Mouse (Mus musculus): ENCODE data around the gene Baiap2.

Gene Baiap2

DNA sequence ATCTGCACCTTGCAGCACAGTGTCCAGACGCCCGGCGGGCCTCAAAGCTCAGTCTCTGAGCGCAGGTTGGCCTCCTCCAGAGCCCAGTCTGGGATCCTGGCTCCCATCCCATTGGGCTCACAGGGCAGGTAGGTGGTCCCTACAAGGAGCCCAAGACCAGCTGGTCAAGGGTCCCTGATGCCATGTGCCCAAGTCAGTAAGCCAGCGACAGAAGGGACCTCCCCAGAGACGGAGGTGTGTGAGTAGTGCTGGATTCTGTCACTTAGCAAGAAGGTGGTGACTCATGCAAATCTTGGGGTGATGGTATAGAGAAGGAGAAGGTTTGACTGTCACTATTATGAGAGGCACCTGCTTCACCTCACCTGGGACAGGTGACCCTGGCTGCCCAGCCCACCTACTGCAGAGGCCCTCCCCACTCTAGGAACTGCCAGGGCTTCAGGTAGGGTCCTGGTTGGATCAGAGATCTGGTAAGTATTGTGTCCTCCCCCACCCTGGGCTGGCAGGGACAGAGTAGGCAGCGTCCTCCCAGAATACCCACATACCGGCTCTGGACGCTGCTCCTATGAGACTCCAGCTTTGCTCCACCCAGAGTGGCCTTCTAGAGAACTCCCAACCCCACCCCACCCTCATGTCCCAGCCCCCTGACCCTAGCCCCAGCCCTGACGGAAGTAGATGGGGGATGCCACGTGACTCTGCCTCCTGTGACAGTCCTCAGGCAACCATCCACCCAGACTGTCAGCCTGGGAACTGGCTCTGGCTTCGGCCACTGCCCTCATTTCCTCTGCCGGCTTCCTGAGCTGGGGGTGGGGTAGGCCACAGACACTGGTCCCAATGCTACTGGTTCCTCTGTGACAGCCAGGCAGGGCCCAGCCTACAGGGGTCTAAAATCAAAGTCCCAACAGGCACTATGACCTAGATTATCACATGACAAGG is 98.9 kb downstream of the Baiap2 start:
- DNase-seq (ENCODE audit: low spot score in 2 of 2) = peak in 1 of 2 experiments; percentile 57

DNA sequence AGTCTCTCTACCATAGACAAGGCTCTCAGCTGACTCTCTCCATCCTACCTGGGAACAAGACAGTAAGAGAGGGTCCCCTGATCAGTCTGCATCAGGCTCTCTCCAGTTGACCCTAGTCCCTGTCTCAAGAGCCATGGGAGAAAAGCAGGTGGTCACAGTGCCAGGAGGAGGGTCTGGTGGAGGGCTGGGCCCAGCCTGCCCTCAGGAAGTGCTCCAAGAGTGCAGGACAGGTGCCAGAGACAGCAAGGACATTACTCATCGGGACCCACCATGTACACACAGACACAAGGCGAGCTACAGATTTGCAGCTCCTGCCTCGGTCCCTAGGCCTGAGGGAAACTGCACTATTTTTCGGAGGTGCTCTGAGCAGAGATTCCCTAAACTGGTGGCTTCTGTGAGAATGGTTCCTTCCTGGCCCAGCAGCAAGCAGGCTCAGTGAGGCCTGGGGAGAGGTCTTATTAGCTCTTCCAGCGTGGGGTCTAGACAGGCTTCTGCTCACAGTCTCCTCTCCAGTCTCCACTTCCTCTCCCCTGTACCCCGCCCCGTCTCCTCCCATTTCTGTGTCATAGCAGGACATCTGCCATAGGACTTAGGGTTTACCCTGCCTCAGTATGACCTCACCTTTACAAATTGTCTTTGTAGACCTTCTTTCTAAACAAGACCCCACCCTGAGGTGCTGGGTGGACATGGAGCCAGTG is 99.7 kb downstream of the Baiap2 start:
- DNase-seq (ENCODE audit: low spot score in 2 of 2) = no peak

DNA sequence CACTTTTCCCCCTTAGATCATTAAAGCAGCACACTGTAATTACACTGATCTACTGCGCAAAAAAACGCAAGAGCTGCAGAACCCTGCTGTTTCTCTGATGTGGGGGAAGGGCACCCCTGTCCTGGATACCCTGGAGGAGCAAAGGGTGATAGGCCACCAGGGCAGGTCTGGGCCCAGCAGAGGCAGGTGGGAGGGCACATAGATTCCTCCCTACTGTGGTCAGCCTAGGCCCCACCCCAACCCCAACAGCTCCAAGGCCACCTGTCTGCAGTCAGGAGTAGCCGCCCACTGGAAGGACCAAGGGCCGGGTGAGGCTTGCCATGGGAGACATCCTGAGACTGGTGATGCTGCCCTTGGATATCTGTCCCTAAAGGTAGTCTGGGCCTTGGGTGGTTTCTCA is 102.8 kb downstream of the Baiap2 start:
- DNase-seq (ENCODE audit: low spot score in 2 of 2) = no peak

DNA sequence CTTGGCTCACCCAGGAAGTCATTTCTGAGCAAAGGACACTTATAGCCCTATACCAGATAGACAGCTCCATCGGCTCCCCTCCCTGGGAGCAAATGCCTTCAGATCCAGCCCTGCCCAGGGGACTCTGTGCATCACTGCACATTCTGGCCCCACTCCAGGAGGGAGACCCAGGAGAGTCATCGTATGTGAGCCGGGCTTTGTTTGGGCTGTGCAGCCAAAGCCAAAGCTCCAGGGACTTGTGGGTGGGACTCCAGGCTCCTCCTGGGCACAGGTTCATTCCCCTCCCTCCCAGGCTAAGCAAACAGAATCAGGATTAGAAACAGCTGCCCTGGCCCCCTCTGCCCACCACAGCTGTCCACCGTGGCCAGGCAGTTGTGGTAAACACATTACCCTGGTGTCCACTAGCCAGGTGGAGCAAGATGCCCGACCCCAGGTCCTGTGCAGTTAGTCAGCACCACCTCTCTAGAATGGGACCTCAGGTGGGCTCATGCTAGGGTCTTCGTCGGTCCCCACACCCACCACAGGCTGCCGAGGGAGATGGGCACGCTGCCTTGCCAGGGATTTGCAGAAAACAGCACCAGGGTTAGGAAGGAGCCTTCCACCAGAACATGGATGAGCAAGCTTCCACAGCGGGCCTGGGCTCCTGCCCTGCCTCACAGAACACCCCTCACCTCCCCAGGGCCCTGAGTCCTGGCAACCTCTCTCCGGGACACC is 103.4 kb downstream of the Baiap2 start:
- DNase-seq (ENCODE audit: low spot score in 2 of 2) = no peak

DNA sequence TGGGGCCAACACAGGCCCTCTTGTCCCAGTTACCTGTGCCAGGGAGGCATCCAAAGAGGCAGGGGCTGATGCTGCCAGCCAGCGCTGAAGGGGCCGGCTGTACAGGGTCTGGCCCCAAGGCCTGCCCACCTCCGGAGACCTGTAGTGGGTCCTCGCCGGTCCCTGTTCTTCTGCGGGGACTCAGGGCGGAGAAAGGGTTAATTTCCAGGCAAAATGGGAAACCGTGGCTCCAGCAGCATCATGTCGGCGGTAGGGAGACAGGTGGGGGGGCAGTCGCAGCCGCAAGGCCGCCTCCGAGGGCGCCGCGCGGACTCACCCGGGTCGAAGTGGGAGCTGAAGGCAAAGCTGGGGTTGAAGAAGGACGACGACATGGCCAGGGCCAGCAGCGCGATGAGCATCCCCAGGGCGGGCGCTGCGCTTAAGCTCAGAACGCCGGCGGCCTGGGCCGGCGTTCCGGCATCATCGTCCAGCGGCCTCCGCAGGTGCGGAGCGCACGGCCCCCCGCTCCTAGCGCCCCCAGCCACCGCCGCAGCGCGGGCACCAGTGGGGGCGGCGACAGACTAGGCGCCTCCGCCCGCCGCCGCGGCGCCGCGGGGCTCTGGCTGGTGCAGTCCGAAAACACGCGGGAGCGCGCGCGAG is 104.1 kb downstream of the Baiap2 start, which contains the start of gene Aatk:
Aatk (minus strand) TSS at position 615 of the 639 bp plus-strand sequence.
- DNase-seq (ENCODE audit: low spot score in 2 of 2) = no peak

DNA sequence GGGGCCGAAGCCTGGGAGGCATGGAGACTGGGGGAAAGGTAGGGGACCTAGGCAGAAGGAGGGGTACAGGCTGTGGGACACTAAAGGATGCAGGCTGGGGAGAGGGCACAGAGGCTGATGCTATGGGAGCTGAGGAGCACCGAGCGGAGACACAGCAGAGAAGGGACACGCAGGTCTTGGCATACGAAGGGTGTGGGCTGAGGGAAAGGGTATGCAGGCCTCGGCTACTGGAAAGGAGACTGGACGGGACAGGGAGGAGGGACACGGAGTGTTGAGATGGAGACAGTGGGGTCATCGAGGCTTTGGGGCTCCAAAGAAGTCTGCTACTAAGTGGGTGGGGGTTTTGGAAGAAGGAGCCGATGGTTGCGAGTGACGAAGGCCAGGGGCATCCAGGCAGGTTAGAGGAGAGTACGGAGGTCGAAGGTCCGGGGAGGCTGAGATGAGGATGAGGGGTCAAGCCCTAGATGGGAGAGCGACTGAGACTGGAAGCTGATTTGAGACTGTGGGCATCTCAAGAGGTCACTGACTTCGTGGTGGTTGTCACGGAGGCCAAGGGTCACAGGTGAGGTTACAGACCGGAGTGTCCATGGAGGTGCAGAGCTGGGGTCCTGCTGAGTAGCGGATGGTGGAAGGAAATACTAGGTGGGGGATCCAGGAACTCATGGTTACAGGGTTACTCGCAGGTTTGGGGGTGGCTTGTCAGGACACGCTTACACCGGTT is 105.1 kb downstream of the Baiap2 start:
- no peak for DNase-seq (ENCODE audit: low spot score in 2 of 2)

DNA sequence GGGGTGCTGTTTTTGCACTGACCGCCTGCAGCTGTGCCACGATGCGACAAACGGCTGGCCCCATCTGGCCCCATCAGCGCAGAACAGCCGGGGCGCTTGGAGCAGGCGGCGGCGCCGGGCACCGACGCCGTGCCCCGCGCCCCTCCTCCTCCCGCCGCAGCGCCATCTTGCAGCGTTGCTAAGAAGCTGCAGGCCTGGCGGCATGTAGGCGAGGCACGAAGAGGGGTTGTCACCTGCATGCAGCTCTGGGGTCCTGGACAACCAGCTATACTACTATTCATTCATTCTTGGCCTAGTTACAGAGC is 105.6 kb downstream of the Baiap2 start:
- DNase-seq (ENCODE audit: low spot score in 2 of 2) = no peak

DNA sequence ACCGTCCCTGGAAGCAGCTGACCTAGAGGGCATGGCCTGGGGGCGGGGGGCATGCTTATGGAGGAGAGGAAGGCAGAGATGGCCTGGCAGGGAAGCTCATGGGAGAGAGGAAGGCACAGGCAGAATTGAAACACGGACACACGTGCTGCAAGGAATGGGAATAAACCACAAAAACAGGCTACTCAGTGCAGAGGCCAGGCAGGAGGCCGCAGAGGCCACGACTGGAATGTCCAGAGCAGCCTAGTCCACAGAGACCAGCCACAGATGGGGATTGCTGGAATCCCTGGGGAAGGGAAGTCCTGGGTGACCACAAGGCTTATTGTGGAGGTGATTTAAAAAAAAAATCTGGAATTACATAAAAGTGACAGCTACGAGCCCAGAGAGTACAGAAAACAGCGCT is 106.5 kb downstream of the Baiap2 start:
- no peak for DNase-seq (ENCODE audit: low spot score in 2 of 2)

DNA sequence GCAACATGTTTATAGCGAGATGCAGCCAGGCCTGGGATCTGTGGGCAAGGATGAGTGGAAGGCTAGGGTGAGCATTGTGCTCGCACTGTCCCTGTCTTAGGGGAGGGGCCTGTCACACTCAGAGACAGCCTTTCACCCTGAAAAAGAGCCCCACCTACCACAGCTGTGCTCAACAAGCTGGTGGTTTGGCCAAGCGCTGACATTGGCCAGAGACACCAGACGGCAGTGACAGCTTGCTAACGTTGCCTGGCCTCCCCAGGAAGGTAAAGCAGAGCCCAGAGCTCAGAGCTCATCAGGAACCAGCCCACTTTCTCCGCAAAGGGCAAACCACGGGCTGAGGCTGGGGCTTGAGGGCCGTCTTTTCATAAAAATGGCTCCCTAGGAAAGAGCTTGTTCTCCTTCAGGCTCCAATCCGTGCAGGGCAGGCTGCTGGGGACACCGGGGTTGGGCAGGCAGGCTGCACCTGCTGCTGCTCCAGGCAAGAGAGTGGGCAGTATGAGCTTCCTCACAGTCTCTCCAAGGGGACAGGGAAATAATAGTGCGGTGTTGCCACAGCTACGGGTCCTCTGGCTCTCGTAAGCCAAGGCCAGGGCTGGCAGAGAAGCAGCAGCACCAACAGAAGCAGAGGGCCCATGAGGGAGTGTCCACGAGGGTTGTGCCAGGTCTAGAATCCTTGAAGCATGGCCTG is 108.7 kb downstream of the Baiap2 start:
- DNase-seq (ENCODE audit: low spot score in 2 of 2) = no peak

DNA sequence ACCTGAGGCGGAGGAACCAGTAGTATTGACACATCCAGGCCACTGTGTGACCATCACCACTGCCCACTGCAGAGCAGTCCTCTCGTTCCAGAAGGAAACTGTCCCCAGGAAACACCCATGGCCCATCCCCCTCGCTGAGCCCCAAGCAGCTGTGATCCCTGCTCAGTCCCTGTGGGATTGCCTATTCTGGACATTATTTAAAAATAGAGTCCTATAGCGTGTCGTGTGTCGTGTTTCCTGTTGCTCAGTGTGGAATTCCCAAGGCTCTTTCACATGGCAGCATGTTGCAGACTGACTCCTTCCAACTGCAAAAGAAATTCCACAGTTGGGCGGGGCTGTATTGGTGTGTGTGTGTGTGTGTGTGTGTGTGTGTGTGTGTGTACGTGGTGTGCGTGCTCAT is 109.7 kb downstream of the Baiap2 start:
- no peak for DNase-seq (ENCODE audit: low spot score in 2 of 2)

DNA sequence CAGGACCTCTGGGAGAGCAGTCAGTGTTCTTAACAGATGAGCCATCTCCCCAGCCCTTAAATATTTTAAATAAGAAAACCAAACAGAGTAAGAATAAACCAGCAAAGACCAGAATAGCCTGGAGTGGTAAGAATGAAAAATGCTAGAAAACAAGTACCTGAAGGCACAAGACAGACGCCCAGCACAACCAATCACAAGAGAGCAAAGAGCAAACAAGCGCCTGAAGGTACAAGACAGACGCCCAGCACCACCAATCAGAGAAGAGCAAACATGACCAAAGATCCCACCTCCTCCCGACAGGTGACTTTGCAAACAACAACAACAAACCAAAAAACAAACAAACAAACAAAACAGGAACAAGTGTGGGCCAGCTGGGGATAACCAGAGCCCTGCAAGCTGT is 111.3 kb downstream of the Baiap2 start:
- DNase-seq (ENCODE audit: low spot score in 2 of 2) = no peak

DNA sequence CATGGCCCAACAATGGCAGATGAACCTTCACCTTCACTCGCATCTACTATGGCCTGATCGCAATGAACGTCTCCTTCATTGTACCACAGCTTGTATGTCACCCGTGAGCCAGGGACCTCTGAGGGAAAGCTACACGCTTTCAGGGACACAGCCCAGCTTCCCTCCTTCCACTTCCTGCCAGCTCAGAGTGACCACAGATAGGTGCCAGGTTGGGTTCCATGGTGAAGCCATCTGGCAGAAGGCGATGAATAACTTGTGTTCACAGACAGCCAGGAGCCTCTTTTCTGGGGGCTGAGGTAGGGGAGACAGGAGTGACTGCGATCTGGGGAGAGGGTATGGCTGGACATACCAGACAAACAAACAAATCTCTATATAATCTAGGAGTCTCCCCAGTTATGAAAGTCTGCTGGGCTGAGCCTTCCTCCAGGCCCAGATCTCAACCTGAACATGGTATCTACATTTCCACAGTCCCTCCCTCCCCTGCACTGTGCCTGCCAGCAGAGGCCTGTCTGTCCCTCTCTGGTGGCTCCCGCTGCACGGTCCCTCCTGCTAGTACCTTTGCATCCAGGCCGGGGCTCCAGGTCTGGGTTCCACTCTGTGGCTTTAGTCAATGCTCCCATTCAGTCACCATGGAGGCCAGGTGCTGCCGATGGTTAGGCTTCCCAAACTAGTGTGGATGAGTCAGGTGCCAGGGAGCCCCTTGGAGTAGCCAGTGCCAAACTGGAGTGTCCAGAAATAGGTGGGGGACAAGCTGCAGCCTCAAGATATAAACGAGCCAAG is 113.6 kb downstream of the Baiap2 start:
- DNase-seq (ENCODE audit: low spot score in 2 of 2) = no peak
